Mouse (Mus musculus) c-Kit-positive CD71-negative TER-119-negative erythroid progenitor cells, embryonic 14.5 days (primary cell): ENCODE measurements at regions not wholly inside any gene's neighbourhood (a gene's known extent, or its start where the extent isn't known, plus 50 kb on each side); places are given as distances from the start of the nearest gene placed in this dataset.

Experiments
- DNase-seq: peaks from one replicate; pipeline ENCODE4 v3.0.0-alpha.2; 2013; ENCODE audit warnings: low read depth

GRCm38 (mm10) chr2:137705724-137706422 is 550.5 kb upstream of the Btbd3 start:
- no peak for DNase-seq

- DNase-seq: no peak
Observed at GRCm38 (mm10) chr2:137704948-137705723, 551.2 kb upstream of the Btbd3 start.

- DNase-seq: no peak
Observed at GRCm38 (mm10) chr2:137704565-137704947, 551.8 kb upstream of the Btbd3 start.

- DNase-seq: no peak
Observed at GRCm38 (mm10) chr2:137704051-137704450, 552.3 kb upstream of the Btbd3 start.

DNA sequence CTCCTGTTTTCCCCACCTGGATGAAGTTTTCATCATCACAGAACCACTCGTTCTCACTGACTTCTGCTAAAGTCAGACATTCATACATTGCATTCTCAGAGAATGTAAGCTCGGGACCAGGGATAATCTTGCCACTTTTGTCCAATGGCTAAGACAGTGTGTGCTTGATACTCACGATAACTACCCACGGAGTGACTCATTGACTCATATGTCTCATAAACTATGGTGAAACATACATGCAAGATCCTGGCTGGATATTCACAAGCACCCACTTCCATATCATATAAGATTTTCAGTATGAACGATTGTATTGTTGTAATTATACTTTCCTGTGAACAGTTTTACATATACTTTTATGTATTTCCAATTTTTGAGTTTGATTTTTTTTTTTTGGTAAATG is 560.5 kb upstream of the Btbd3 start:
- no peak for DNase-seq

GRCm38 (mm10) chr2:137694020-137694419 is 562.3 kb upstream of the Btbd3 start:
- no peak for DNase-seq

GRCm38 (mm10) chr2:137687208-137687607 is 569.2 kb upstream of the Btbd3 start:
- no peak for DNase-seq

GRCm38 (mm10) chr2:137686735-137687134 is 569.6 kb upstream of the Btbd3 start:
- no peak for DNase-seq

DNA sequence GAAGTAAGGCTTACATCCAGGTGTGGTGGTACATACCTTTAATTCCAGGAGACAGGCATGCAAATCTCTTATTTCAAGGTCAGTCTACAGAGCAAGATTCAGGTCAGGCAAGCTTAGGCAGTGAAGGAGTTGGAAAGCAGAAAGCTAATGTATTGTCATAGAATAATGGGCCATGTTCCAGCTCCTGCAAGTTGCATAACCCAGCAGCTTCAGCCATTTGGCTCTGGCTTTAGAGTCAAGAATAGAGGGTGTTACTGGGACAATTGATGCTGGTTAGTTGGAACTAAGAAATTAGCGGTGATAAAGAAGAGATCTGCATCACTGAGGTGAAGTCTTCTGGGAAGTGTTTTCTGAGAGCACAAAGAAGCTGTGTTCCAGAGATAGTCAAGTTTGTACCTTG is 565.3 kb upstream of the Jag1 start:
- DNase-seq: no peak

- no peak for DNase-seq
Observed at GRCm38 (mm10) chr2:137663171-137663570, 546.7 kb upstream of the Jag1 start.

- DNase-seq: no peak
Observed at GRCm38 (mm10) chr2:137662216-137662615, 545.8 kb upstream of the Jag1 start.

DNA sequence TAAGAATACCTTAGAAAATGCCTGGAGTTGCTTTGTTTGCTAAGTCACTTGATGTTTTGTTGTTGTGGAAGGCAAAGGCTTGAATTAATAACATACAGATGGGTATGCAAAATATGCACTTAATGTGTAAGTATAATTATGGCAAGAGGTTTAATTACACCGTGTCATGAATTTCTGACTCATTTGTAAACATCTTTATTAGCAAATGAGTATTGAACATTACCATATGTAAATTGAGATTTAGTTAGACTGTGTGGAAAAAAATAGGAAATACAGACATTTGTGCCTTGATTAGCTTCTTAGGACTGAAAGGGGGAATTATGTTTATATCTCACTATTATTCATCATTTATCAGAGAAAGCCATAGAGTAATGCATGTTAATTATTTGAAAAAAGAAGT is 544.0 kb upstream of the Jag1 start:
- DNase-seq: no peak

- no peak for DNase-seq
Observed at GRCm38 (mm10) chr2:137654296-137654695, 537.9 kb upstream of the Jag1 start.

DNA sequence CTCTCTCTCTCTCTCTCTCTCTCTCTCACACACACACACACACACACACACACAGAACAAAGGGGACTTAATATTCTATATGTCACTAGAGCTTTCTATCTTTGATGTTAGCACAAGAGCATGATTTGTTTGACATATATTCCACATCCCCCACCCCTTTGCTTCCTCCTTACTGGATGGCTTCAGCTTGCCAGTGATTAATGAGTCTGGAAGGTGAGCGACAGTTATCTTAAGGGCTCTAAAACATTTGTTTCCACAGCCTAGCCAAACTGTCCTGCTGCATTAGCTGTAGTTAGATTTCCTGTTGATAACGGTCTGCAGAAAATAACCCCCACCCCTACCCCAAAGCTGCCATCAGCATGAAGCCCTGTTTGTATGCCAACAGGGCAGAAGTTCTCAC is 527.7 kb upstream of the Jag1 start:
- no peak for DNase-seq

GRCm38 (mm10) chr2:137643269-137644055 is 527.0 kb upstream of the Jag1 start:
- DNase-seq: no peak

DNA sequence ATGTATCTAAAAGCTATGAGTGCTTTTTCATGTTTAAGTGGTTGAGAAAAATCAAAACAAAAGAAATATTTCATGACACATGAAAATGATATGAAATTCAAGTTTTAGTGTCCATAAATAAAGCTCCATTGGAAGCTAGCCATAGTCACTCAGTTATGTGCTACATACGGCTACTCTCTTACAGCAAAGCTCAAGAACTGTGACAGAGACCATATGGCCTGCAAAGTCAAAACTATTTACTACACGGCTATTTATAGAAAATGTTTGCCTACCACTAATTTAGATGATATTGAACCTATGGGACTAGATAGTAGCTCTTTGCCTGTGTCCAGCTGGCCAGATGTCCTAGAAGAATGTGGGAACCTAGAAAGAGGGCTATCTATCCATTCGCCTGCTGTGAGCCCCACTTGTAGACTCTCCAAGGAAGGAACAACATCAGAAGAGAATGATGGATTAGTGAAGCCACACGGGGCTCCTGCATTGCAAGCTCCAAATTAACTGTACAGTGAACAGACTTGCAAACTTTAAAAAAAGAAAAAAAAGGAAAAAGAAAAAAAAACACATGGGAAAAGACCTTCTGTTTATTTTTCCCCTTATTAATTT is 518.7 kb upstream of the Jag1 start:
- DNase-seq: no peak

DNA sequence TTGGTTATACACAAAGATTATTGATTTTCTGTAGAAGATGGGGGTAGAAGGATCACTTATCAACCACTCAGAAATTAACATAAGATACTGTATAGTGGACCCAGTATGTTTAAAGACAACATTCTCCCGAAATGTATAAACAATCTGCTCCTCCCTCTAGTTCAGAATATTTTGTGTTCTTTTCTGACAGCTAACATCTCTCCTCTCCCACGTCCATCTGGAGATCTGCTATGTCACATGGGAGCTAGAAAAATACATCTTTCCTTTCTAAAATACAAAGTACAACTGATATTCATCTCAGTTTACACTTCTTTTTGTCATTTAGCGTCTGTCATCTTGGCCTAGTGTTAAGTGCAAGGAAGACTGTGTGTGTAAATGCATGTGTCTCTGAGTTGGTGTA is 500.2 kb upstream of the Jag1 start:
- DNase-seq: no peak

GRCm38 (mm10) chr2:137613791-137614190 is 497.3 kb upstream of the Jag1 start:
- DNase-seq: no peak

DNA sequence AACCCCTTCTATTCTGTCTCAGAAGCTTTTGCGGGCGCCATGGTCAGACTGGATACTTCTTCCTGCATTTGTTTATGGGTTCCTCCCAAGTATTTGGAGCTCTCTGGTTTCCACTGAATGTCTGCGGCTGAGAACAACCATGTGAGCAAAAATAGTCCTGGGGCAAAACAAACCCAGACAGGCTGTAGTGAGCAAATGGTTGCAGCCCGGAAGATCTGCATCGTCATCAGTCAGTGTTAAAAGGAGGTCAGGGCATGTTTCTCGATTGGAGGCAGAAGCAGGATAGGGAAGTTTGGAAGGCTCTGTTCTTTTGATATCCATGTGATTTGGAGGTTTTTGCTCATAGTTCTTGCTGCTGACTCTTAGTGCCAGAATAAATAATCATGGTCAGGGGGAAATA is 492.1 kb upstream of the Jag1 start:
- no peak for DNase-seq

GRCm38 (mm10) chr2:137598136-137598535 is 481.7 kb upstream of the Jag1 start:
- DNase-seq: no peak

GRCm38 (mm10) chr2:137594509-137594908 is 478.1 kb upstream of the Jag1 start:
- DNase-seq: no peak

GRCm38 (mm10) chr2:137591551-137591950 is 475.1 kb upstream of the Jag1 start:
- DNase-seq: no peak

GRCm38 (mm10) chr2:137581491-137581890 is 465.0 kb upstream of the Jag1 start:
- DNase-seq: no peak
